Mouse (Mus musculus) cortical plate, adult 2 months (tissue): Measurements from ENCODE around the gene Gm10643. TPM values are rescaled to one million over a fixed set of nuclear protein-coding genes. Genes with fewer than 3 reads are reported as not detected.

Experiments
- H3K27ac ChIP-seq: fragments of 200-500 bp; 2 replicates; pipeline ENCODE4 v1.5.1; 2012; ENCODE audit warnings: low read length, control low read depth, inconsistent platforms; ENCODE audit not compliant: insufficient read depth
- H3K4me1 ChIP-seq: fragments of 200-500 bp; 2 replicates; pipeline ENCODE4 v1.6.1; 2011; ENCODE audit warnings: low read length; ENCODE audit not compliant: control insufficient read depth, insufficient read depth
- H3K4me3 ChIP-seq: fragments of 200-500 bp; 2 replicates; pipeline ENCODE4 v1.5.1; 2011; ENCODE audit warnings: mild to moderate bottlenecking, low read length, control low read depth; ENCODE audit not compliant: insufficient read depth
- CTCF ChIP-seq: fragments of 200-500 bp; IDR thresholded peaks from 2 replicates; pipeline ENCODE4 v1.5.1; 2011; ENCODE audit warnings: mild to moderate bottlenecking, control low read depth, low read length; ENCODE audit not compliant: insufficient read depth; ENCODE audit errors: extremely low read depth
- POLR2A ChIP-seq: fragments of 200-500 bp; IDR thresholded peaks from 2 replicates; pipeline ENCODE4 v1.6.1; 2011; ENCODE audit warnings: mild to moderate bottlenecking, low read length, control low read depth; ENCODE audit not compliant: insufficient read depth; ENCODE audit errors: extremely low read depth
- polyA plus RNA-seq: library from polyadenylated mRNA; depleted of rRNA; stranded (reverse); fragments of >200 nt; gene quantifications from 2 replicates; pipeline ENCODE4 v1.2.3, GENCODE M21; 2012; rRNA removed

Gene Gm10643
- 3.6 and 3.7 TPM in 2 replicates for polyA plus RNA-seq

GRCm38 (mm10) chr8:84065037-84065436, at the start of gene Gm10643:
Gene Gm10643, minus strand, starts transcription at chr8:84065137.
- TF ChIP-seq POLR2A (no peak), CTCF (no peak)
- H3K27ac ChIP-seq: 0 out of 2 replicates have a peak within 1 kb of the TSS, but pooled peaks have one; percentile 0
- peak within 1 kb of the TSS; percentile 42 for H3K4me3 ChIP-seq
- peaks cover 9% of the 10 kb centered on the region for H3K4me1 ChIP-seq

- TF ChIP-seq POLR2A (no peak), CTCF (no peak)
- Histone ChIP-seq H3K4me1 (no peaks in the 10 kb centered on the region), H3K4me3 (no peak overlapping the region), H3K27ac (no peak overlapping the region)
Observed at GRCm38 (mm10) chr8:84106216-84107040, 41.5 kb upstream of the Gm10643 start.

- Histone ChIP-seq H3K4me3 (no peak overlapping the region), H3K4me1 (no peaks in the 10 kb centered on the region), H3K27ac (no peak overlapping the region)
- TF ChIP-seq POLR2A (no peak), CTCF (no peak)
Observed at GRCm38 (mm10) chr8:84105676-84106075, 40.7 kb upstream of the Gm10643 start.

- peak within 1 kb of the TSS; percentile 56 for H3K4me3 ChIP-seq
- no peaks in the 10 kb centered on the region for H3K4me1 ChIP-seq
- TF ChIP-seq CTCF (no peak), POLR2A (peak; percentile 67; the same call in 1 of the 2 replicates)
- no peak within 1 kb of the TSS for H3K27ac ChIP-seq
Observed at GRCm38 (mm10) chr8:84104697-84105609, 40.0 kb upstream of the Gm10643 start, which contains the start of gene Dcaf15. Gene Dcaf15, minus strand, starts transcription at chr8:84104768.

GRCm38 (mm10) chr8:84104221-84104620, 39.3 kb upstream of the Gm10643 start:
- Histone ChIP-seq H3K4me3 (peak overlapping the region; percentile 56), H3K27ac (no peak overlapping the region), H3K4me1 (no peaks in the 10 kb centered on the region)
- TF ChIP-seq POLR2A: no peak
- no peak for TF ChIP-seq CTCF

- Histone ChIP-seq H3K4me1 (no peaks in the 10 kb centered on the region), H3K4me3 (peak overlapping the region; percentile 56), H3K27ac (no peak overlapping the region)
- TF ChIP-seq POLR2A: no peak
- no peak for TF ChIP-seq CTCF
Observed at GRCm38 (mm10) chr8:84103601-84104000, 38.7 kb upstream of the Gm10643 start.

GRCm38 (mm10) chr8:84101476-84102270, 36.7 kb upstream of the Gm10643 start:
- H3K4me3 ChIP-seq: no peak overlapping the region
- TF ChIP-seq POLR2A: no peak
- TF ChIP-seq CTCF: no peak
- H3K4me1 ChIP-seq: no peaks in the 10 kb centered on the region
- H3K27ac ChIP-seq: no peak overlapping the region

- TF ChIP-seq CTCF: no peak
- no peak for TF ChIP-seq POLR2A
- Histone ChIP-seq H3K4me3 (no peak overlapping the region), H3K4me1 (no peaks in the 10 kb centered on the region), H3K27ac (no peak overlapping the region)
Observed at GRCm38 (mm10) chr8:84098376-84098775, 33.4 kb upstream of the Gm10643 start.

- no peak for TF ChIP-seq POLR2A
- no peak for TF ChIP-seq CTCF
- Histone ChIP-seq H3K27ac (no peak overlapping the region), H3K4me1 (no peaks in the 10 kb centered on the region), H3K4me3 (no peak overlapping the region)
Observed at GRCm38 (mm10) chr8:84096061-84096460, 31.1 kb upstream of the Gm10643 start.
